Mouse (Mus musculus) embryonic facial prominence, embryonic 11.5 days (tissue): ENCODE results near the gene Mast4. TPM values are rescaled to one million over a fixed set of nuclear protein-coding genes. Genes with fewer than 3 reads are reported as not detected.

ENCODE experiments used
- ATAC-seq: fragments of 200-750 bp; cut with Nextera tagmentation; replicated peaks from 2 replicates; pipeline ENCODE4 v1.8.0; 2017; ENCODE audit warnings: low read depth; ENCODE audit not compliant: insufficient number of reproducible peaks, low FRiP score, low TSS enrichment
- DNase-seq: peaks from one replicate; pipeline ENCODE4 v3.0.0-alpha.2; 2015; ENCODE audit warnings: low spot score
- H3K27ac ChIP-seq: fragments of 300-500 bp; sonication (generic); replicated peaks from 2 replicates; pipeline ENCODE4 v1.5.1; 2014; ENCODE audit warnings: mild to moderate bottlenecking, low read depth, low read length, control low read depth
- H3K27me3 ChIP-seq: fragments of 300-500 bp; sonication (generic); 2 replicates; pipeline ENCODE4 v1.6.1; 2014; ENCODE audit warnings: mild to moderate bottlenecking, low read length, moderate library complexity, mixed read lengths; ENCODE audit not compliant: control insufficient read depth, insufficient read depth
- H3K36me3 ChIP-seq: fragments of 300-500 bp; sonication (generic); replicated peaks from 2 replicates; pipeline ENCODE4 v1.6.1; 2014; ENCODE audit warnings: low read depth, mild to moderate bottlenecking, low read length, moderate library complexity, mixed read lengths; ENCODE audit not compliant: control insufficient read depth, insufficient read depth
- H3K4me1 ChIP-seq: fragments of 300-500 bp; sonication (generic); 2 replicates; pipeline ENCODE4 v1.6.1; 2014; ENCODE audit warnings: low read length, mixed read lengths; ENCODE audit not compliant: control insufficient read depth, insufficient read depth
- H3K4me2 ChIP-seq: fragments of 300-500 bp; sonication (generic); 2 replicates; pipeline ENCODE4 v1.6.1; 2014; ENCODE audit warnings: low read depth, mild to moderate bottlenecking, control low read depth, low read length, moderate library complexity
- H3K4me3 ChIP-seq: fragments of 300-500 bp; sonication (generic); 2 replicates; pipeline ENCODE4 v1.5.1; 2014; ENCODE audit warnings: low read depth, low read length, control low read depth
- H3K9ac ChIP-seq: fragments of 300-500 bp; sonication (generic); replicated peaks from 2 replicates; pipeline ENCODE4 v1.6.1; 2014; ENCODE audit warnings: mild to moderate bottlenecking, control low read depth, low read length
- H3K9me3 ChIP-seq: fragments of 300-500 bp; sonication (generic); replicated peaks from 2 replicates; pipeline ENCODE4 v1.6.1; 2016; ENCODE audit warnings: mild to moderate bottlenecking, low read length, inconsistent platforms, mixed read lengths; ENCODE audit not compliant: control insufficient read depth
- WGBS: fragments of 180-500 bp; shearing (Covaris S2); extraction: QIAGEN DNeasy Blood & Tissue Kit; methylation state at CpG from one replicate; pipeline ENCODE4 v1.1.7; 2014; 5-methylcytosine and 5-hydroxymethylcytosine counted together
- polyA plus RNA-seq: library from polyadenylated mRNA; unstranded; fragments of >200 nt; fragmentation: Nextera tagmentation; extraction: Ambion mirVana; gene quantifications from 2 replicates; pipeline ENCODE4 v1.2.1, GENCODE M21; 2014

Mast4 gene
- polyA plus RNA-seq, 1 experiment from 2014 or later = 17.1 TPM

- no peak overlapping the region for H3K4me2 ChIP-seq
- no peaks in the 10 kb centered on the region for H3K9me3 ChIP-seq
- no peaks in the 10 kb centered on the region for H3K36me3 ChIP-seq
- ATAC-seq = no peak
- H3K27ac ChIP-seq = no peak overlapping the region
- no peak overlapping the region for H3K9ac ChIP-seq
- H3K4me1 ChIP-seq = no peaks in the 10 kb centered on the region
- H3K27me3 ChIP-seq = no peaks in the 10 kb centered on the region
- DNase-seq = no peak
- WGBS = 81% methylated on average over 10 of the region's 10 CpGs
- H3K4me3 ChIP-seq = no peak overlapping the region
Observed at GRCm38 (mm10) chr13:103056451-103056850, 277.8 kb downstream of the Mast4 start.

- 78% methylated on average over 7 of the region's 7 CpGs for WGBS
- no peaks in the 10 kb centered on the region for H3K27me3 ChIP-seq
- ATAC-seq (no peak), DNase-seq (no peak)
- no peak overlapping the region for H3K27ac ChIP-seq
- no peak overlapping the region for H3K4me3 ChIP-seq
- H3K4me1 ChIP-seq = no peaks in the 10 kb centered on the region
- H3K9me3 ChIP-seq = no peaks in the 10 kb centered on the region
- H3K4me2 ChIP-seq = no peak overlapping the region
- H3K36me3 ChIP-seq = no peaks in the 10 kb centered on the region
- no peak overlapping the region for H3K9ac ChIP-seq
Observed at GRCm38 (mm10) chr13:103052661-103053060, 281.6 kb downstream of the Mast4 start.

GRCm38 (mm10) chr13:103048954-103049353 is 285.3 kb downstream of the Mast4 start:
- Histone ChIP-seq H3K4me3 (no peak overlapping the region), H3K36me3 (no peaks in the 10 kb centered on the region), H3K9ac (no peak overlapping the region), H3K4me2 (no peak overlapping the region), H3K27ac (no peak overlapping the region), H3K9me3 (no peaks in the 10 kb centered on the region), H3K27me3 (no peaks in the 10 kb centered on the region), H3K4me1 (no peaks in the 10 kb centered on the region)
- no peak for DNase-seq
- WGBS = 82% methylated on average over 7 of the region's 7 CpGs
- no peak for ATAC-seq

DNA sequence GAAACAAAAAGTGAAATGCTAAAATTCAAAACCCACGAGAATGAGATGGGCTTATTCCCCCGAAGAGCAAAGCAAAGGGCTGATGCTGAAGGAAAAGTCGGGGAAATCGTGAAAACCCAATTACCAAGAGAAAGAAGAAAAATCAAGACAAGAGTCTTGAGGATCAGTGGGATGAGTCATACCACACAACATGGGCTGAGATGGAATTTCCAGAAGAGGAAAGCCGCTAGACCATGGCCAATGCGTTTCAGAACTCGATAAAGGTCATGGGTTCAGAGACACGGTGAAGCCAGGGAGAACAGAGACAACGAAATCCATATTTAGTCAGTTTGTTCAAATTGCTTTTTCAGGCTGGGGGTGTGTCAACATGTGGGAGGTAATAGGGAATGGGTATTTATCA is 290.6 kb downstream of the Mast4 start:
- no peak overlapping the region for H3K4me3 ChIP-seq
- no peak overlapping the region for H3K9ac ChIP-seq
- no peak for ATAC-seq
- no peak for DNase-seq
- H3K27ac ChIP-seq = no peak overlapping the region
- no peaks in the 10 kb centered on the region for H3K36me3 ChIP-seq
- H3K4me1 ChIP-seq = no peaks in the 10 kb centered on the region
- H3K9me3 ChIP-seq = no peaks in the 10 kb centered on the region
- no peaks in the 10 kb centered on the region for H3K27me3 ChIP-seq
- no peak overlapping the region for H3K4me2 ChIP-seq
- WGBS = 83% methylated on average over 9 of the region's 9 CpGs

DNA sequence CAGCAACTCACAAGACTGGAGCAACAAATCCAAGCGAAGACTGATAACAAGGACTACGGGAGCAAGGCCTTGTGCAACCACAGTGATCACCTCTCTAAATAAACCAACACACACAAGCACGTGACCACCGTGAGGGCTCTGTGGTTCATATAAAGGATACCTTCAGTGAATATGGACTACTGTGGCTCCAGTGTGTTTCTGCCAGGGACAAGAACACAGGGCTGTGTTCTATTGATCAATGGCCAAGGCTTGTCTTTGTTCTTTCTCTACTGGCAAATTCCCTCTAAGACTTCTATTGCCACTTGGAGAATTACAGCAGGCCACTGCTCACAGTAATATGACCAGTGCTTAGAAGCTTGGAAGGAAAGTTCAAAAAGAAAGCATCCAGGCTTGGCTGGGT is 291.3 kb downstream of the Mast4 start:
- H3K4me2 ChIP-seq = no peak overlapping the region
- H3K27me3 ChIP-seq = no peaks in the 10 kb centered on the region
- no peaks in the 10 kb centered on the region for H3K4me1 ChIP-seq
- H3K36me3 ChIP-seq = no peaks in the 10 kb centered on the region
- ATAC-seq (no peak), DNase-seq (no peak)
- no peaks in the 10 kb centered on the region for H3K9me3 ChIP-seq
- no peak overlapping the region for H3K4me3 ChIP-seq
- WGBS = 90% methylated on average over 4 of the region's 4 CpGs
- no peak overlapping the region for H3K9ac ChIP-seq
- no peak overlapping the region for H3K27ac ChIP-seq

DNA sequence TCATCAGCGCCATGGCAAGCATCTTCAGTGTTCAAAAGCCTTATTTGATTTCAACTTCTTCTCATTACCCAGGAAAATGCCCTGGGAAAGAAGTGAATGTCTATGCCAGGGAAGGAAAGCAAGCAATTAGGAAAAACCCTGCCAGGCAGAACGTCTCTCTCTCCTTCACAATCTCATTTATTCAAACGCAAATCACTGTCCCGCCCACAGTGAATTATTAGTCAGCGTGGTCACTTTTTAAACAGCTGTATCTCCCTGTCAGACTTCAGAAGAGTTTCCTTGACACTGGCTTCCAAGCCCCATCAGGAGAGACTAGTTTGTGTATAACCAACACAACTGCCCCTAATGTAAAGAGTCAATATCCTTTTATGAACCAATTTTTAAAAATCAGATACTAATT is 296.8 kb downstream of the Mast4 start:
- Histone ChIP-seq H3K27ac (no peak overlapping the region), H3K4me2 (no peak overlapping the region), H3K27me3 (no peaks in the 10 kb centered on the region), H3K4me3 (no peak overlapping the region), H3K9ac (no peak overlapping the region), H3K4me1 (no peaks in the 10 kb centered on the region), H3K9me3 (no peaks in the 10 kb centered on the region), H3K36me3 (no peaks in the 10 kb centered on the region)
- DNase-seq = no peak
- WGBS = 71% methylated on average over 5 of the region's 5 CpGs
- ATAC-seq = no peak

DNA sequence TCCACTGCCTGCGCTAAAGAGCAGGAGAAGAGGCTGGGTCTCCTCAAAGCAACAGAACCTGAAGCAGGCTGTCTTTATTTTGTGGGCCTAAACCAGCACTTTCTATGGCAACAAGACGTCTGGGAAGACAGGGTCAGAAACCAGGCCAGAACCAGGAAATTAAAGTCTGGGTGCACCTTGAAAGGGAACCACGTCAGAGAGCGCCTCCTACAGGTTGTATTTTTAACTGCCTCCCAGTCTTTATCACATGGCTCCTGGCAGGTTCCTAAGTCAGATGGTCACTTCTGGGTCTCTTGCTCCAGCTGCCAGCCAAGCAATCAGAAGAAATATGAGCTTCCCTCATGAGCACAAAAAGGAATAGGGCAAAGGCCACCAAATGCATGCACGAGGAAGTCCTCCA is 304.9 kb downstream of the Mast4 start:
- WGBS = 87% methylated on average over 5 of the region's 5 CpGs
- Histone ChIP-seq H3K4me2 (no peak overlapping the region), H3K27me3 (no peaks in the 10 kb centered on the region), H3K4me3 (no peak overlapping the region), H3K9me3 (no peaks in the 10 kb centered on the region), H3K27ac (no peak overlapping the region), H3K4me1 (no peaks in the 10 kb centered on the region), H3K36me3 (no peaks in the 10 kb centered on the region), H3K9ac (no peak overlapping the region)
- ATAC-seq (no peak), DNase-seq (no peak)

GRCm38 (mm10) chr13:103027456-103028078 is 306.7 kb downstream of the Mast4 start:
- DNase-seq (peak; percentile 87), ATAC-seq (peak; percentile 73; the same call in 1 of the 2 replicates)
- no peaks in the 10 kb centered on the region for H3K4me1 ChIP-seq
- H3K9me3 ChIP-seq = no peaks in the 10 kb centered on the region
- no peak overlapping the region for H3K27ac ChIP-seq
- no peaks in the 10 kb centered on the region for H3K27me3 ChIP-seq
- no peaks in the 10 kb centered on the region for H3K36me3 ChIP-seq
- no peak overlapping the region for H3K4me3 ChIP-seq
- no peak overlapping the region for H3K9ac ChIP-seq
- no peak overlapping the region for H3K4me2 ChIP-seq
- 22% methylated on average over 17 of the region's 17 CpGs for WGBS
